Mouse (Mus musculus) kidney, postnatal 0 days (tissue): Measurements from ENCODE around the gene 2210408I21Rik. TPM values are rescaled to one million over a fixed set of nuclear protein-coding genes. Genes with fewer than 3 reads are reported as not detected.

ENCODE experiments used
- ATAC-seq: fragments of 200-750 bp; cut with Nextera tagmentation; replicated peaks from 2 replicates; pipeline ENCODE4 v1.8.0; 2017; ENCODE audit warnings: low read depth, moderate number of reproducible peaks, moderate TSS enrichment, moderate library complexity; ENCODE audit not compliant: low FRiP score
- DNase-seq: peaks from one replicate; pipeline ENCODE4 v3.0.0-alpha.2; 2016; ENCODE audit warnings: low spot score
- H3K27ac ChIP-seq: fragments of 300-500 bp; sonication (generic); 2 replicates; pipeline ENCODE4 v1.5.1; 2014; ENCODE audit warnings: mild to moderate bottlenecking
- H3K27me3 ChIP-seq: fragments of 300-500 bp; sonication (generic); 2 replicates; pipeline ENCODE4 v1.6.1; 2014; ENCODE audit warnings: low read length, mixed read lengths; ENCODE audit not compliant: insufficient read depth
- H3K36me3 ChIP-seq: fragments of 300-500 bp; sonication (generic); 2 replicates; pipeline ENCODE4 v1.6.1; 2014; ENCODE audit warnings: low read length, mixed read lengths; ENCODE audit not compliant: insufficient read depth
- H3K4me1 ChIP-seq: fragments of 300-500 bp; sonication (generic); replicated peaks from 2 replicates; pipeline ENCODE4 v1.6.1; 2014; ENCODE audit warnings: antibody characterized with exemption, low read length, mixed read lengths; ENCODE audit not compliant: insufficient read depth
- H3K4me2 ChIP-seq: fragments of 300-500 bp; sonication (generic); 2 replicates; pipeline ENCODE4 v1.6.1; 2014; ENCODE audit warnings: mild to moderate bottlenecking, low read length, moderate library complexity, mixed read lengths
- H3K4me3 ChIP-seq: fragments of 300-500 bp; sonication (generic); replicated peaks from 2 replicates; pipeline ENCODE4 v1.5.1; 2014; ENCODE audit warnings: low read depth, low read length
- H3K9ac ChIP-seq: fragments of 300-500 bp; sonication (generic); 2 replicates; pipeline ENCODE4 v1.6.1; 2014; ENCODE audit warnings: low read depth, low read length
- H3K9me3 ChIP-seq: fragments of 300-500 bp; sonication (generic); replicated peaks from 2 replicates; pipeline ENCODE4 v1.6.1; 2016; ENCODE audit warnings: low read length, inconsistent platforms, mixed read lengths
- CTCF ChIP-seq: IDR thresholded peaks from 2 replicates; pipeline ENCODE4 v1.5.1; 2016; ENCODE audit warnings: antibody characterized with exemption, low read depth, mild to moderate bottlenecking, moderate library complexity
- WGBS: fragments of 180-500 bp; shearing (Covaris S2); extraction: QIAGEN DNeasy Blood & Tissue Kit; methylation state at CpG from one replicate; pipeline ENCODE4 v1.1.7; 2014; 5-methylcytosine and 5-hydroxymethylcytosine counted together
- polyA plus RNA-seq: library from polyadenylated mRNA; unstranded; fragments of >200 nt; fragmentation: Nextera tagmentation; extraction: Ambion mirVana; gene quantifications from 2 replicates; pipeline ENCODE4 v1.2.1, GENCODE M21; 2015

Gene 2210408I21Rik
- polyA plus RNA-seq, 1 experiment from 2014 or later, result 7.1 TPM

DNA sequence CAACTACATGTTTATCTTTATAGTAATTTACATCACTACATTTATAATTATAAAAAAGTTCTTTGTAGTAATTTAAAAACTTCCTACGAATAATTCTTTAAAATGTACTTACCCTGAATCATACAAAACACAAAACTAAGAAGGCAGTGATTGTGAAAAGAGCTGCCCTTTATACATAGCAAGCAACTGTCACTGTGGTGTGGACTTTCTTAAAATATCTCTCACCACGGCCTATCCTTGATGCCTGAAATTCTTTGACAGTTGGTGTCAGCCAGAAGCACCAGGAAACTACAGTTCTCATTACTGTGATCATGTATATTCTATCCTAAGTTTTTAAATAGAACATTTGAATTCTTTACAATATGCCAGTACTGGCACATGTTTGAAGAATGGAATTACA is 4.2 kb upstream of the 2210408I21Rik start:
- TF ChIP-seq CTCF, result no peak
- ATAC-seq, result no peak
- Histone ChIP-seq H3K27me3 (no peaks in the 10 kb centered on the region), H3K4me3 (no peak overlapping the region), H3K4me1 (no peaks in the 10 kb centered on the region), H3K36me3 (no peaks in the 10 kb centered on the region), H3K27ac (no peak overlapping the region), H3K9ac (no peak overlapping the region), H3K4me2 (no peak overlapping the region), H3K9me3 (no peaks in the 10 kb centered on the region)
- DNase-seq, result no peak
- 69% methylated on average over 2 of the region's 2 CpGs for WGBS

DNA sequence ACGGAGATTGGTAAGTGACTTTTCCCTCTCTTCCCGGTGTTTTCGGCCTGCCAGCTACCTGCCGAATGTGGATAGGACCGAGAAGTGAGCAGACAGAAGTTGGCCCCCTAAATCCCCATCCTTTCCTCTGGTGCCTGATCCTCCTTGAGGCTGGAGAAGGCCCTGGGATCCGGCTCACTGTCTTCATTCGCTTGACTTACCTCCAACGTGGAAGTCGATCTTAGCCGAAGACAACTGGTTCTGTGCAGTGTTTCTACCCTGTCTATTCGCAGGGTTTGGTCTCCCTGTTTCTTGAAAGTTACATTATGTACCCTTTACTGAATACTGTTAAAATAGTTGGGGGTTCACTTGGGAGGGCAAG is 261 bp downstream of the 2210408I21Rik start:
- Histone ChIP-seq H3K9me3 (no peaks in the 10 kb centered on the region), H3K9ac (peak overlapping the region; percentile 90), H3K36me3 (no peaks in the 10 kb centered on the region), H3K4me2 (peak overlapping the region; percentile 60), H3K27ac (peak overlapping the region; percentile 94), H3K4me1 (no peaks in the 10 kb centered on the region), H3K4me3 (peak overlapping the region; percentile 97), H3K27me3 (no peaks in the 10 kb centered on the region)
- under 1% methylated on average over 11 of the region's 11 CpGs for WGBS
- no peak for TF ChIP-seq CTCF
- no peak for DNase-seq
- ATAC-seq, result peak; percentile 70

DNA sequence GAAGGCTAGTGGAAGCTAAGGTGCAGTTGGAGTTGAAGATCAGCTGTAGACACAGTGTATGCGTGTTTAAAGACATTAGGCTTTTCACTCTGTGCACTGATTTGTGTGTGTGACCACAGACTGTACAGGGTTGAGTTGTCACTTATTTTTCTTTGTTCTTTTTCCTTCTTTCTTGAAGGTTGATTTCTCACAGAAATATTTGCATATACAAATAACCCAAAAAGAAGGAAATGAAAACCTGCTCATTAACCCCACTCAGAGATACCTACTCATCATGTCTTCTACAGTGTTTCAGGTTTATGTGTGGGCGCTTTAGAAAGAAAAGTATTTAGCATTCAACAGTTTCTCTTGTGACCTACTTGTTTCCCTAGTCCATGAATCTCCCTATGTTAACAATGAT is 5.5 kb downstream of the 2210408I21Rik start:
- Histone ChIP-seq H3K4me1 (no peaks in the 10 kb centered on the region), H3K9ac (no peak overlapping the region), H3K27me3 (no peaks in the 10 kb centered on the region), H3K4me3 (no peak overlapping the region), H3K36me3 (no peaks in the 10 kb centered on the region), H3K4me2 (no peak overlapping the region), H3K9me3 (no peaks in the 10 kb centered on the region), H3K27ac (no peak overlapping the region)
- DNase-seq (no peak), ATAC-seq (no peak)
- no peak for TF ChIP-seq CTCF
- 81% methylated on average over 2 of the region's 2 CpGs for WGBS

DNA sequence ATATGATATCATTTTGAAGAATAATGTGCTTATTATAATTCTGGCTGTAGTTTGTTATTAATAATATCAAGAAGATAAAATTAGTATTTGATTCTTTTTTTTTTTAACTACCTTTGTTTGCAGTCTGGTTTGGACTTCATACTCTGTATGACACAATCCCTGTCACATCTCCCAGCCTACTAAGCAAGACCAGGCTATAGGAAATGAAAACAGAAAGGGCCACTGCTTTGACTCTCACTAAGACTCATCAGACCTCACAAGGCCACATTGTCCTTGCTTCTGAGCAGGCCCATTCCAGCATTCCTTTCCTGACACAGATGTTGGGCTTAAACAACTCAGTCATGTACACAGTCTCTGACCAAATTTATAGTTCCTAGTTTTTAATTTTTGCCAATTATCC is 42.6 kb downstream of the 2210408I21Rik start:
- DNase-seq (no peak), ATAC-seq (no peak)
- Histone ChIP-seq H3K36me3 (no peaks in the 10 kb centered on the region), H3K4me3 (no peak overlapping the region), H3K9ac (no peak overlapping the region), H3K9me3 (no peaks in the 10 kb centered on the region), H3K4me2 (no peak overlapping the region), H3K4me1 (no peaks in the 10 kb centered on the region), H3K27ac (no peak overlapping the region), H3K27me3 (no peaks in the 10 kb centered on the region)
- TF ChIP-seq CTCF, result no peak

DNA sequence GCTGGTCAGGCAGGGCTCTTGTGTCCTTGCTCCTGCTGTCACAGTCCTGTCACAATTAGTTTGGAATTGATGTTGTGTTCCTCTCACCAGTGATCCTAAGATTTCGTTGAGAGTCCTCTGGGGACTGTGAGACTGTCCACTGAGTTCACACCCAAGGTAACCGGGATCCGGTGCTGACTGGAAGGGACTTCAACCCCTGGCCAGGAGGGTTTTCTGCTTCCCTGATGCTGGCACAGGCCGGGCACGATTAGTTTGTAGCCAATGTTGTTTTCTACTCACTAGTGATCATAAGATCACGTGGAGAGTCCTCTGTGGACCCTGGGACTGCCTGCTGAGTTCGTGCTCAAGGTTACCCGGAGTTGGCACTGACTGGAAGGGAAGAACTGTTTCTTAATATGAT is 55.3 kb downstream of the 2210408I21Rik start:
- Histone ChIP-seq H3K9me3 (no peaks in the 10 kb centered on the region), H3K4me2 (no peak overlapping the region), H3K27ac (no peak overlapping the region), H3K27me3 (no peaks in the 10 kb centered on the region), H3K4me1 (no peaks in the 10 kb centered on the region), H3K36me3 (no peaks in the 10 kb centered on the region), H3K4me3 (no peak overlapping the region), H3K9ac (no peak overlapping the region)
- WGBS, result 92% methylated on average over 8 of the region's 8 CpGs
- DNase-seq, result no peak
- ATAC-seq, result no peak
- no peak for TF ChIP-seq CTCF

DNA sequence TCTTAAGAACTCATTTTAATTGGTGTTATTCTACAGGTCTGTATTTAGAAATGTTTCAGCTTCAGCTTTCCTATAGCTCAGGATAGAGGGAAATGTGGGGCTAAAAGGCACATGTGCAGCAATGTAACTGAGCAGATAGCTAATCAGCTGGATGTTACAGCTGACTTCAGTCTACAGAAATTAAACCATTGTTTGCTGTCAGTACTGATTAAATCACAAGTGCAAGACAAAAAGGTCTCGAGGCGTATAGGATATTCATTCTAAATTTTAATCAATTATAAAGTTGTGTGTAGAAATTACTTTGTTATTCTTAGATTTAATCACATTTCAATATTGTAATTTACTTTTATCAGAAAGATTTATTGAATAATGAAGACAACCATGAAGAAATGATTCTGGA is 56.9 kb downstream of the 2210408I21Rik start:
- no peaks in the 10 kb centered on the region for H3K36me3 ChIP-seq
- H3K4me2 ChIP-seq, result no peak overlapping the region
- ATAC-seq, result no peak
- TF ChIP-seq CTCF, result no peak
- no peak overlapping the region for H3K4me3 ChIP-seq
- DNase-seq, result no peak
- H3K27me3 ChIP-seq, result no peaks in the 10 kb centered on the region
- H3K27ac ChIP-seq, result no peak overlapping the region
- 85% methylated on average over 2 of the region's 2 CpGs for WGBS
- H3K9me3 ChIP-seq, result no peaks in the 10 kb centered on the region
- H3K9ac ChIP-seq, result no peak overlapping the region
- no peaks in the 10 kb centered on the region for H3K4me1 ChIP-seq

DNA sequence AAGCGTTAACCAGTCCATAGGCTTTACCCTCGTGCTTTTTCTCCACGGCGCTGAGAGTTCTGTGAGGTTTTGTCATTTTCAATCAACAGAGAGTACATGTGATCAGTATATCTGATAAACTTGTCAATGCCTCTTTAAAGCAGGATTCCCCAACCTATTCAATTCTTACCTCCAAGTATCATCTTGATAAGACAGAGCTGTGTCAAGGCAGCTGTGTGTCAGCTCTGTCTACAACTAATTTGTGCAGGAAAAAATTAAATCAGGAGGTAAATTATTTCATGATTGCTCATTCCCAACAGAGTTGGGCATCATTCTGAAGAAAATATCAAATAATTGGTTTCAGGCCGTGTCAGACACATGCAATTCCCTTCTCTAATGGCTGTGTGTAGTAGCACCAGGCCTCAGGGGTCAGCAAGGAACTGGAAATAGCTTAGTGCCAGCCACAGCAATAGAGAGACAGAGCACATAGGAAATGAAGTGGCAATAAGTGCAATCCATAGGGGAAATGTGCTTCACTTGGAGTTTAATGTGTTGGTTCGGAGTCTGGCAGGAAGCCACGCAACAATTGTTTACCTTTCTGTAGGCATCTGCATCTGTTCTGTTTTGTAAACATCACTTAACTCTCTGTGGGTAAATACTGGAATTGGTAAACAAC is 73.6 kb downstream of the 2210408I21Rik start:
- 84% methylated on average over 7 of the region's 7 CpGs for WGBS
- Histone ChIP-seq H3K9ac (no peak overlapping the region), H3K4me1 (no peaks in the 10 kb centered on the region), H3K36me3 (no peaks in the 10 kb centered on the region), H3K27me3 (no peaks in the 10 kb centered on the region), H3K4me2 (no peak overlapping the region), H3K9me3 (no peaks in the 10 kb centered on the region), H3K4me3 (no peak overlapping the region), H3K27ac (no peak overlapping the region)
- no peak for DNase-seq
- TF ChIP-seq CTCF, result no peak
- no peak for ATAC-seq
